Mouse (Mus musculus) lung, embryonic 16.5 days (tissue): Measurements from ENCODE around the gene Mrpl34. TPM values are rescaled to one million over a fixed set of nuclear protein-coding genes. Genes with fewer than 3 reads are reported as not detected.
A peak's percentile ranks its signal among the peaks of the same experiment; 100 is the strongest.

Source experiments
- ATAC-seq: fragments of 200-750 bp; cut with Nextera tagmentation; 2 replicates; pipeline ENCODE4 v1.8.0; 2017; ENCODE audit warnings: low read depth, mild to moderate bottlenecking, moderate library complexity
- H3K27ac ChIP-seq: fragments of 300-500 bp; sonication (generic); 2 replicates; pipeline ENCODE4 v1.5.1; 2014; ENCODE audit warnings: mild to moderate bottlenecking, control low read depth, low read length
- H3K27me3 ChIP-seq: fragments of 300-500 bp; sonication (generic); 2 replicates; pipeline ENCODE4 v1.6.1; 2014; ENCODE audit warnings: low read depth, low read length, mixed read lengths; ENCODE audit not compliant: control insufficient read depth, insufficient read depth
- H3K36me3 ChIP-seq: fragments of 300-500 bp; sonication (generic); 2 replicates; pipeline ENCODE4 v1.6.1; 2014; ENCODE audit warnings: low read length; ENCODE audit not compliant: control insufficient read depth, insufficient read depth
- H3K4me1 ChIP-seq: fragments of 300-500 bp; sonication (generic); replicated peaks from 2 replicates; pipeline ENCODE4 v1.6.1; 2014; ENCODE audit warnings: low read length, mixed read lengths; ENCODE audit not compliant: control insufficient read depth, insufficient read depth
- H3K4me2 ChIP-seq: fragments of 300-500 bp; sonication (generic); 2 replicates; pipeline ENCODE4 v1.6.1; 2014; ENCODE audit warnings: low read depth, low read length, control low read depth
- H3K4me3 ChIP-seq: fragments of 300-500 bp; sonication (generic); 2 replicates; pipeline ENCODE4 v1.5.1; 2014; ENCODE audit warnings: mild to moderate bottlenecking, low read length, control low read depth
- H3K9ac ChIP-seq: fragments of 300-500 bp; sonication (generic); 2 replicates; pipeline ENCODE4 v1.6.1; 2014; ENCODE audit warnings: low read length, control low read depth
- H3K9me3 ChIP-seq: fragments of 300-500 bp; sonication (generic); 2 replicates; pipeline ENCODE4 v1.6.1; 2016; ENCODE audit warnings: low read length; ENCODE audit not compliant: control insufficient read depth
- WGBS: fragments of 180-500 bp; shearing (Covaris S2); extraction: QIAGEN DNeasy Blood & Tissue Kit; methylation state at CpG from one replicate; pipeline ENCODE4 v1.1.7; 2014; 5-methylcytosine and 5-hydroxymethylcytosine counted together
- polyA plus RNA-seq: library from polyadenylated mRNA; unstranded; fragments of >200 nt; fragmentation: Nextera tagmentation; extraction: Ambion mirVana; gene quantifications from 2 replicates; pipeline ENCODE4 v1.2.1, GENCODE M21; 2015

Gene Mrpl34
- polyA plus RNA-seq, 1 experiment from 2014 or later, result 151 TPM

DNA sequence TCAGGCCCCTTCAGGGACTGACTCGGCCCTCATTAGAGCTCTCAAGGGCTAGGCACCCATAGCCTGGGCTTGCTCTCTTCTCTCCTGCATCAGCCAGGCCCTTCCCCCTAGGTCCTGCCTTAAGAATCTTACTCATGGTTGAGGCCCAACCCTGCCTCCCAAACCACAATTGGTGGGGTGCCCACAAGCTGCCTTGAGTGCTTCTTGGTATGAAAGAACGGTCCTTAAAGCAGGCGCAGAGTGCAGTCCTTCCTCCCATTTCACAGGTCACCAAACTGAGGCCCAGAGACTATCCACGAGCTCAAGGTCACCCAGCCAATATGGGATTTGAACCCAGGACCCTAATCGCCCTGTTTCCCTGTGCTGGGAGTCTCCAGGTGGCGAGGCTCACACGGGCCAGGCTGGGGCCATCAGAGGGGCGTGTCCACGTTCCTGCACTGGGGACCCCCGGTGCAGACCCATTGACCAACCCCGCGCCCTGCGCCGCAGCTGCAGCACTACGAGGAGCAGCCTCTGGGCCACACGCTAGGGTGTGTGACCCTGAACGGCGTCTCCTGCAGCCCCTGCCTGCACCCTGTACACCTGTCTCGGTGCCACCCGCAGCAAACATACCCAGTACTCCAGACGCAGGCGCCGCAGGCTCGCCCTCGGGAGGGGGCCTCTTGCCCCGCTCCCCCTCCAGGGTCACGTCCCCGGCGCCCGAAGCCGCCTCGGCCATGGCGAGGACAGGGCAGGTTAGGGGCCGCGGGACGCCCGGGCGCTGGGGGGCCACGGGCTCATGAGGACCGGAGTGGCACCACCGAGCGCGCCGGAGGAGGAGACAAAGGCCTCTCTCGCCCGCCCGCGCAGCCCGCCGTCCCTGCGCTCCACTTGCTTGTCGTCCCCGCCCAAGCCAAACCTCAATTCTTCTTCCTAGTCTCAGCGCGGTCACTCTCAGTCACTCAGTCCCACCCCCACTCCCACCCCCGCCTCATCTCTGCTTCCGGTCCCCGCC, 20.7 kb downstream of the Mrpl34 start, which contains the start of gene Ano8:
Ano8 (minus strand) TSS at position 822 of the 994 bp plus-strand sequence.
- Histone ChIP-seq H3K4me1 (peaks cover 16% of the 10 kb centered on the region), H3K27ac (peak within 1 kb of the TSS; percentile 88)
- WGBS, result 4% methylated on average over 54 of the region's 58 CpGs

DNA sequence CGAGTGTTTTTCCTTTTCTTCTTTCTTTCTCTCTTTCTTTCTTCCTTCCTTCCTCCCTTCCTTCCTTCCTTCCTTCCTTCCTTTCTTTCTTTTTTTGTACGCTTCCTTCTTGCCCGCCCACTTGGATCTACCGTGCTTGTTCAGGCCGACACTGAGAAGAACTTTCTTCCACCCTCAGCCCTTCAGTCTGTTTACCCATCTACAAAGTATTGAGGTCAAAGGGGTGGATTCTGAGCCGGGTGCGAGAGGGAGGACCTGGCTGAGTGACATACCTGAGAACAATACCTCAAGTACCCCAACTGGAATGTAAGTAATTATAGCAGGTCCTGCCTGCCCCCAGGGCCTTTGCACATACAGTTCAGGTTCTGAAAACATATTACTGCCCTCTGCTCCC, 21.4 kb downstream of the Mrpl34 start:
- Histone ChIP-seq H3K36me3 (0 out of 2 replicates have a peak, but pooled peaks cover 3% of the 10 kb centered on the region), H3K4me3 (peak overlapping the region; percentile 80), H3K4me1 (peaks cover 16% of the 10 kb centered on the region), H3K4me2 (peak overlapping the region; percentile 82; the same call in 1 of the 2 replicates), H3K27ac (peak overlapping the region; percentile 26; the same call in 1 of the 2 replicates), H3K9ac (peak overlapping the region; percentile 89), H3K9me3 (no peaks in the 10 kb centered on the region), H3K27me3 (no peaks in the 10 kb centered on the region)
- 5% methylated on average over 7 of the region's 7 CpGs for WGBS
- peak; percentile 10; the same call in 1 of the 2 replicates for ATAC-seq

More for the DNA sequence above, 20.7 kb downstream of the Mrpl34 start, which contains the start of gene Ano8:
- H3K27me3 ChIP-seq, result no peaks in the 10 kb centered on the region
- peak within 1 kb of the TSS; percentile 82 for H3K4me2 ChIP-seq
- H3K4me3 ChIP-seq, result peak within 1 kb of the TSS; percentile 80
- H3K36me3 ChIP-seq, result peaks cover 3% of the 10 kb centered on the region; the same call in 1 of the 2 replicates
- H3K9ac ChIP-seq, result peak within 1 kb of the TSS; percentile 89
- H3K9me3 ChIP-seq, result no peaks in the 10 kb centered on the region
- ATAC-seq, result peak; percentile 71

- peaks cover 10% of the 10 kb centered on the region for H3K36me3 ChIP-seq
- ATAC-seq, result peak; percentile 61
Observed at GRCm38 (mm10) chr8:71487691-71488445, 23.1 kb downstream of the Mrpl34 start, which contains the start of gene Gtpbp3. Gene Gtpbp3, plus strand, starts transcription at chr8:71488103.

GRCm38 (mm10) chr8:71488454-71488853, 23.7 kb downstream of the Mrpl34 start:
- Histone ChIP-seq H3K27ac (peak overlapping the region; percentile 94), H3K9ac (peak overlapping the region; percentile 84), H3K4me2 (peak overlapping the region; percentile 96), H3K4me1 (peaks cover 16% of the 10 kb centered on the region), H3K4me3 (peak overlapping the region; percentile 93), H3K27me3 (no peaks in the 10 kb centered on the region), H3K36me3 (peaks cover 11% of the 10 kb centered on the region), H3K9me3 (no peaks in the 10 kb centered on the region)
- ATAC-seq, result peak; percentile 88
- under 1% methylated on average over 22 of the region's 22 CpGs for WGBS

More at GRCm38 (mm10) chr8:71487691-71488445, 23.1 kb downstream of the Mrpl34 start, which contains the start of gene Gtpbp3:
- Histone ChIP-seq H3K4me2 (peak within 1 kb of the TSS; percentile 96), H3K9ac (peak within 1 kb of the TSS; percentile 84), H3K27ac (peak within 1 kb of the TSS; percentile 94), H3K27me3 (no peaks in the 10 kb centered on the region), H3K4me1 (peaks cover 16% of the 10 kb centered on the region), H3K4me3 (peak within 1 kb of the TSS; percentile 93), H3K9me3 (no peaks in the 10 kb centered on the region)
- under 1% methylated on average over 33 of the region's 33 CpGs for WGBS

DNA sequence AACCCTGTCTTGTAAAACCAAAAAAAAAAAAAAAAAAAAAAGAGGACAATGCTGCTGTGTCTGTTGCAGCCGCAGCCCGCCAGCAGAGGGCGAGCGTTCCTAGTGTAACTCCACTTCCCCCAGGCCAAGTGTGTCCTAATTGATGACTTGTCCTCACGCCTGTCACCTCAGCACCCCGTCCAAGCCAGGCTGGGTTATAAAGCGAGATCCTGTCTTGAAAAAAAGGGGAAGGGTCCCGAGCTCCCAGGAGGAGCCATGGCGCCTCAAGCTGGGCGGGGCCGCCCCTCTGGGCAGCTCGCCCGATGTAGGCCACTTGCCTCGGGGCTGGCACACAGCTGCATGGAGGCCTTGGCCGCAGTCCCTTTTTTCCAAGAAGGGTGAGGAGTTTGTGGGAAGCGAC, 30.3 kb downstream of the Mrpl34 start:
- peaks cover 14% of the 10 kb centered on the region for H3K36me3 ChIP-seq
- peaks cover 44% of the 10 kb centered on the region for H3K4me1 ChIP-seq
- ATAC-seq, result peak; percentile 66
- 11% methylated on average over 16 of the region's 16 CpGs for WGBS
- H3K9me3 ChIP-seq, result no peaks in the 10 kb centered on the region
- H3K4me3 ChIP-seq, result no peak overlapping the region
- 0 out of 2 replicates have a peak overlapping the region, but pooled peaks have one; percentile 14 for H3K9ac ChIP-seq
- H3K27me3 ChIP-seq, result no peaks in the 10 kb centered on the region
- peak overlapping the region; percentile 33 for H3K4me2 ChIP-seq
- peak overlapping the region; percentile 73 for H3K27ac ChIP-seq

GRCm38 (mm10) chr8:71495811-71496210, 31.1 kb downstream of the Mrpl34 start:
- Histone ChIP-seq H3K9me3 (no peaks in the 10 kb centered on the region), H3K4me2 (no peak overlapping the region), H3K4me1 (peaks cover 44% of the 10 kb centered on the region), H3K9ac (no peak overlapping the region), H3K4me3 (no peak overlapping the region), H3K36me3 (peaks cover 13% of the 10 kb centered on the region), H3K27me3 (no peaks in the 10 kb centered on the region), H3K27ac (peak overlapping the region; percentile 73)
- ATAC-seq, result no peak
- WGBS, result 57% methylated on average over 5 of the region's 5 CpGs

GRCm38 (mm10) chr8:71496481-71496880, 31.7 kb downstream of the Mrpl34 start:
- peak overlapping the region; percentile 80 for H3K27ac ChIP-seq
- peak; percentile 57 for ATAC-seq
- peaks cover 44% of the 10 kb centered on the region for H3K4me1 ChIP-seq
- no peak overlapping the region for H3K4me2 ChIP-seq
- no peaks in the 10 kb centered on the region for H3K9me3 ChIP-seq
- no peaks in the 10 kb centered on the region for H3K27me3 ChIP-seq
- H3K4me3 ChIP-seq, result no peak overlapping the region
- whole genome bisulfite sequencing, result 23% methylated on average over 11 of the region's 11 CpGs
- H3K9ac ChIP-seq, result no peak overlapping the region
- peaks cover 11% of the 10 kb centered on the region for H3K36me3 ChIP-seq

- Histone ChIP-seq H3K9me3 (no peaks in the 10 kb centered on the region), H3K27ac (peak overlapping the region; percentile 80), H3K27me3 (no peaks in the 10 kb centered on the region), H3K36me3 (peaks cover 10% of the 10 kb centered on the region), H3K9ac (0 out of 2 replicates have a peak overlapping the region, but pooled peaks have one; percentile 6), H3K4me1 (peaks cover 44% of the 10 kb centered on the region), H3K4me2 (no peak overlapping the region), H3K4me3 (no peak overlapping the region)
- 85% methylated on average over 1 of the region's 1 CpGs for WGBS
- ATAC-seq, result no peak
Observed at GRCm38 (mm10) chr8:71497077-71497645, 32.4 kb downstream of the Mrpl34 start.
